Mouse (Mus musculus) kidney, adult 2 months (tissue): ENCODE results near the gene Mymk. TPM values are rescaled to one million over a fixed set of nuclear protein-coding genes. Genes with fewer than 3 reads are reported as not detected.

Experiments
- DNase-seq: peaks from one replicate; pipeline ENCODE4 v3.0.0; 2021
- H3K27ac ChIP-seq: fragments of 200-500 bp; 2 replicates; pipeline ENCODE4 v1.5.1; 2012; ENCODE audit warnings: low read depth, low read length, control low read depth, inconsistent platforms; ENCODE audit not compliant: insufficient read depth
- H3K27me3 ChIP-seq: fragments of 200-500 bp; replicated peaks from 2 replicates; pipeline ENCODE4 v1.6.1; 2012; ENCODE audit warnings: mild to moderate bottlenecking, moderate library complexity, low read length, inconsistent platforms; ENCODE audit not compliant: control insufficient read depth, insufficient read depth
- H3K36me3 ChIP-seq: fragments of 200-500 bp; 2 replicates; pipeline ENCODE4 v1.6.1; 2012; ENCODE audit warnings: mild to moderate bottlenecking, moderate library complexity, low read length, inconsistent platforms; ENCODE audit not compliant: control insufficient read depth, insufficient read depth
- H3K4me1 ChIP-seq: fragments of 200-500 bp; 2 replicates; pipeline ENCODE4 v1.6.1; 2011; ENCODE audit warnings: low read length; ENCODE audit not compliant: control insufficient read depth, insufficient read depth
- H3K4me3 ChIP-seq: fragments of 200-500 bp; 2 replicates; pipeline ENCODE4 v1.5.1; 2011; ENCODE audit warnings: mild to moderate bottlenecking, low read depth, low read length, control low read depth; ENCODE audit not compliant: insufficient read depth
- CTCF ChIP-seq: fragments of 200-500 bp; conservative IDR thresholded peaks from 2 replicates; pipeline ENCODE4 v1.5.1; 2011; ENCODE audit warnings: low read depth, mild to moderate bottlenecking, control low read depth, low read length, moderate library complexity, mixed read lengths; ENCODE audit not compliant: insufficient read depth, insufficient read length
- POLR2A ChIP-seq: fragments of 200-500 bp; IDR thresholded peaks from one replicate; pipeline ENCODE4 v1.6.1; 2011; ENCODE audit warnings: low read depth, low read length, control low read depth
- WGBS: fragments of 180-500 bp; shearing (Covaris S2); methylation state at CpG from one replicate; pipeline ENCODE4 v1.1.7; 2018; 5-methylcytosine and 5-hydroxymethylcytosine counted together
- polyA plus RNA-seq: library from polyadenylated mRNA; depleted of rRNA; stranded (reverse); fragments of >200 nt; gene quantifications from 2 replicates; pipeline ENCODE4 v1.2.3, GENCODE M21; 2012

Mymk gene
- polyA plus RNA-seq, 1 experiment = 0.09 TPM

DNA sequence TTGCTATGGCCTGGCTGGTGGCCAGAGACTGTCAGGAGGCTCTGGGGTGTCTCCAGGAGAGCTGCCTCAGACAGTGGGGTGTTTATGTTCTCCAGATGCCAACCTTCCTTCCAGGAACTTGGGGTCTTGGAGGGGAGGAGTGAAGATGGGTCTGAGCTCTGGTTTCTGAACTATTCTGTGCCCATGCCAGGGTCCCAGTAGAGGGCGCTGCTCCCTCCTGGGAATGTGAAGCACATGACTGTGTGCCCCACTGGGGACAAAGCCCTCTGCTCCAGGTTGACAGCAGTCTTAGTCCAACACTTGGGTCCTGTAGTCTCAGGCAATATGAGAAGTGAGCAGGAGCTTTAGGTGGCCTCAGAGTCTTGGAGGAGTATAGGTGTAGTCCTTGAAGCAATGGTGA, 32.7 kb downstream of the Mymk start:
- H3K27me3 ChIP-seq = no peaks in the 10 kb centered on the region
- peaks cover 7% of the 10 kb centered on the region; the same call in 1 of the 2 replicates for H3K4me1 ChIP-seq
- no peak overlapping the region for H3K27ac ChIP-seq
- WGBS = 17% methylated on average over 1 of the region's 1 CpGs
- peak; percentile 44 for TF ChIP-seq CTCF
- TF ChIP-seq POLR2A = no peak
- no peaks in the 10 kb centered on the region for H3K36me3 ChIP-seq
- peak; percentile 68 for DNase-seq
- no peak overlapping the region for H3K4me3 ChIP-seq

DNA sequence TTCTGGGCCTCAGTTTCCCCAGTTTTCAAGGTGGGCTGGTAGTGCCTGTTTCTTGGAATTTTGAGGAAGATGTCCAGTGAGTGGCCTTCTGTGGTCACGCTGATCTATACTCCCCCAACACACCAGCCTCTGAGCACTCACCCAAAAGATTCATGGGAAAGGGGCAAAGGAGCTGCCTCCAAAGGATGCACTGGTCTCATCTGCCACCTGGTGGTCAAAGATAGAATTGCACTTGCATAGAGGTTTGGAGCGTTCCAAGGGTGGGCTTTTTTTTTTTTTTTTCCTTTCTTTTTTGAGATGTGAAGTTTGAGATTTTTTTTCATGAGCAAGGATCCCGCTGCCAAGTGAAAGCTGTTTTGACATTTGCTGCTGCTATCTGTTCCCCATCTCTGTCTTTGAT, 33.4 kb downstream of the Mymk start:
- no peak overlapping the region for H3K27ac ChIP-seq
- DNase-seq = peak; percentile 72
- H3K4me3 ChIP-seq = no peak overlapping the region
- peaks cover 7% of the 10 kb centered on the region; the same call in 1 of the 2 replicates for H3K4me1 ChIP-seq
- TF ChIP-seq CTCF = peak; percentile 92
- no peak for TF ChIP-seq POLR2A
- no peaks in the 10 kb centered on the region for H3K36me3 ChIP-seq
- no peaks in the 10 kb centered on the region for H3K27me3 ChIP-seq
- WGBS = 1% methylated on average over 3 of the region's 3 CpGs

DNA sequence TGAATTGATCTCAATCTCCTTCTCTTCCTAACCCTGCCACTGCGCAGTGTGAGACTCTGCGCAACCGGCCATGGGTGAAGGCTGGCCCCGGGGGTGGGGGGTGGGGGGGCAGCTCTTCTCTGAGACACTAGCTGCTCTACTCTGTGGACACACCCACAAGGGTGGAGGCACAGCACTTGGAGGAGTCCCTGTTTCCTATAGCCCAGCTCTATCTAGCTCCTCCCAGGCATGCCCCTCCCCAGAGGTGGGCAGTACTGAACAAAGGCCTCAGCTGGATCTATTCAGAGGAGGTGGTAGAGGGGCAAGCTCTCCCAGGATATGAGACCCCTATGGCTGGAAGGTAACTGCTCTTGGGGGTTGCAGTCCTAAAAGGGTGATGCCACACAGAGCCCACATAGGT, 35.0 kb downstream of the Mymk start:
- H3K4me3 ChIP-seq = no peak overlapping the region
- TF ChIP-seq CTCF (no peak), POLR2A (no peak)
- no peaks in the 10 kb centered on the region for H3K27me3 ChIP-seq
- DNase-seq = no peak
- peaks cover 7% of the 10 kb centered on the region; the same call in 1 of the 2 replicates for H3K4me1 ChIP-seq
- no peaks in the 10 kb centered on the region for H3K36me3 ChIP-seq
- 67% methylated on average over 4 of the region's 4 CpGs for WGBS
- no peak overlapping the region for H3K27ac ChIP-seq

DNA sequence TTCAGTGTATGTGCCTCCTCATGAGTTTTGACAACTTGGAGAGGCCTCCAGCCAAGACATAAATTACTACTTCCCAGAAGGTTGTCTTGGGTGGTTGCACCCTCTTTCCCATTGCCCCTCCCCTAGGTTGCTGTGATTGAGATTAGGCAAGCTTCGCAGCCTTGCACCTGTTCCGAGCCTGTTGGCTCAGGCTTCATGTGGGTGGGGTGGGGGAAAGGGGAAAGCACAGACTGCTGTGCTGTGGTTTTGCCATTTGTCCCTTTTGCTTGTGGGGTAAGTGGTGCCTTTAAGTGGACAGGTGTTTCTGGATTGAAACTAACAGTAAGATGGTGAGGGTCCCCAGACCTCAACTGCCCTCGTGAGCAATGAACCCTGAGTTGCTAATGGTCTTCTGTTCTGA, 36.0 kb downstream of the Mymk start:
- TF ChIP-seq POLR2A = no peak
- TF ChIP-seq CTCF = no peak
- H3K27me3 ChIP-seq = no peaks in the 10 kb centered on the region
- 47% methylated on average over 3 of the region's 3 CpGs for WGBS
- H3K36me3 ChIP-seq = no peaks in the 10 kb centered on the region
- H3K4me1 ChIP-seq = peaks cover 4% of the 10 kb centered on the region; the same call in 1 of the 2 replicates
- no peak overlapping the region for H3K4me3 ChIP-seq
- H3K27ac ChIP-seq = no peak overlapping the region
- no peak for DNase-seq

DNA sequence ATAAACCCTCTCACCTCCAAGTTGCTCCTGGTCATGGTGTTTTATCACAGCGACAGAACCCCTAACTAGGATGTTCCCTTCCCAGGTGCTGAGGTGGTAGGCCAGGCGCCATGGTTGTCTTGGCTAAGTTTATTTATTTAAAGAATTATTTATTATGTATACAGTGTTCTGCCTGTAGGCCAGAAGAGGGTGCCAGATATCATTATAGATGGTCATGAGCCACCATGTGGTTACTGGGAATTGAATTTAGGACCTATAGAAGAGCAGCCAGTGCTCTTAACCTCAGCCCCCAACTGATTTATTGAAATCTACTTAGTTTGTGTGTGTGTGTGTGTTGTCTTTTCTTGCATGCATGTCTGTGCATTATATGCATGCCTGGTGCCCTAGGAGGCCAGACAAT, 39.6 kb downstream of the Mymk start:
- DNase-seq = no peak
- Histone ChIP-seq H3K27ac (no peak overlapping the region), H3K36me3 (no peaks in the 10 kb centered on the region), H3K4me3 (no peak overlapping the region), H3K27me3 (no peaks in the 10 kb centered on the region), H3K4me1 (peaks cover 2% of the 10 kb centered on the region; the same call in 1 of the 2 replicates)
- WGBS = 66% methylated on average over 2 of the region's 2 CpGs
- TF ChIP-seq POLR2A = no peak
- TF ChIP-seq CTCF = no peak

DNA sequence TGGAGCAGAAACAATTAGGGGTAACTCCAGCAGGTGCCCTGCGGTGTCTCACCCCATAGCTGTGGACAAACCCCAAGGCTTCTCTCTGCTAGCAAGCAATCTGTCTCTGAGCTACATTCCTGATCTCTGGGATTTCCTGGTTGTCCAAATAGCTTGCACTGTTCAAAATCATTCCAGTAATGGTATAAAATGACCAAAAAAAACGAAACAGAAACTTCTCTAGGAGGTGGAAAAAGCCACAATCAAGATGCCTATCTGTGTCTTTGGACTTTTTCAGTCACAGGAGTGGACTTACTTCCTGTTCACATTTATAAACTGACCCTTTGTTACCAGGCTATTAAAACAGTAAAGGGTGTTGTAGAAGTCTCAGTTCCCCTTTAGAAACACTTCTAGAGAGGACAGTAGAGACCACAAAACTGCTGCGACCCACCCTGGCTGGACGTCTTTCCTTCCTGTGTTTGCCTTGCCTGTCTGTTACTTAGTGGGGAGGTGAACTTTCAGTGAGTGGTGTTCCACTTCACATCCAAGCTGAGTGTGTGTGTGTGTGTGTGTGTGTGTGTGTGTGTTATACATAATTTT, 43.5 kb downstream of the Mymk start:
- H3K27me3 ChIP-seq = no peaks in the 10 kb centered on the region
- 47% methylated on average over 4 of the region's 4 CpGs for WGBS
- H3K4me3 ChIP-seq = no peak overlapping the region
- H3K4me1 ChIP-seq = peaks cover 2% of the 10 kb centered on the region; the same call in 1 of the 2 replicates
- TF ChIP-seq CTCF (no peak), POLR2A (no peak)
- H3K36me3 ChIP-seq = no peaks in the 10 kb centered on the region
- peak; percentile 40 for DNase-seq
- peak overlapping the region; percentile 40 for H3K27ac ChIP-seq

DNA sequence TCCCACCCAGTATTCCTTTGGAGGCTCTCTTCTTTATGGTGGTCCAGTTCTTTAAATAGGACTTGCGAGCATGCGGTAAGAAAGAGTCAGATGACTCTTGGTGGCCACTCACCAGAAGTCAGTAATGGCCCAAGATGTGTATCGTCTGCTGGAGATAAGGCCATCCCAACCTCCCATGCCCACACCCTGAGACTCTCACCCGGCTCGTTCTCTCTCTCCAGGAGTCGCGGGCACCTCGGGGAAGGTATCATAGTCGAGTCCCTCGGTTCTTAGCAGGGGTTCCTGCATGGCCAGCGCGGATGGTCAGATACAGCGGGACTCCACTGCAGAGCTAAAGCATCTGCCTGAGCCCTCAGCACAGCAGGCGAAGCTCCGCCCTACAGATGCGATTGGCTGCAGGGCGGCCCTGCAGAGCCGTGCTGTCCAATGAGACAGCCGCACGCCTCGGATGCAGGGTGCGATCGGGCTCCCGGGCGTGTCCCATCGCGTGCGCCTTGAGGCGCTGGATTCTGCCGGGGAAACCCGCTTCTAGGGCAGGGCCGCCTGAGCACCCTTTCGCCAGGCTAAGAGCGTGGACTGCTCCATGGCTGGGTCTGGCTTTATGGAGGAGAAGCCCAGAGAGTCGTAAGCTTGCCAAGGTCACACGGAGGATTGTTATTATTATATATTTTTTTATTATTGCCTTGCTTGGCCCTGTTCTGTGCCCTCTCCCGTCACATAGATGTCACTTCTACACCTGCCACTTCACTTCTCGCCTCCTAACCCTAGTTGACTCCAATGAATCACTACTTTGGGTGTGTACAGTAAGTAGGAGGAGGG, 44.2 kb downstream of the Mymk start, which contains the start of gene Slc2a6:
Gene Slc2a6, minus strand, starts transcription at position 381 of the 819 bp plus-strand sequence.
- TF ChIP-seq CTCF (no peak), POLR2A (no peak)
- peaks cover 2% of the 10 kb centered on the region; the same call in 1 of the 2 replicates for H3K4me1 ChIP-seq
- no peak within 1 kb of the TSS; the same call in 1 of the 2 replicates for H3K4me3 ChIP-seq
- no peaks in the 10 kb centered on the region for H3K27me3 ChIP-seq
- WGBS = 4% methylated on average over 38 of the region's 38 CpGs
- peak; percentile 91 for DNase-seq
- H3K27ac ChIP-seq = peak within 1 kb of the TSS; percentile 40
- no peaks in the 10 kb centered on the region for H3K36me3 ChIP-seq
